In genomic region chr7:143444955-143445648, GRCm38 (mm10) we compare ENCODE assay signal across 8 mouse cellular contexts. TPM values are rescaled to one million over a fixed set of nuclear protein-coding genes. Genes with fewer than 3 reads are reported as not detected.
DNase-seq lines count a peak whose midpoint lies in the region; ATAC-seq lines count a peak whose summit lies in the region.

No protein-coding gene starts in this region.

- peak overlapping the region; percentile 41 for H3K4me3 ChIP-seq in kidney, embryonic 15.5 days (replicated peaks)
- H3K4me3 ChIP-seq in embryonic facial prominence, embryonic 14.5 days (ENCODE audit: low read depth, low read length) = peak overlapping the region; percentile 34
- peak overlapping the region; percentile 40 for H3K4me3 ChIP-seq in limb, embryonic 12.5 days (replicated peaks)
- H3K4me3 ChIP-seq in neural tube, embryonic 15.5 days (replicated peaks) = peak overlapping the region; percentile 39

- peak; percentile 24 for ATAC-seq in kidney, embryonic 15.5 days (replicated peaks; ENCODE audit: low FRiP score)
- 0 out of 2 replicates have a peak, but pooled peaks have one; percentile 13 for ATAC-seq in embryonic facial prominence, embryonic 14.5 days (ENCODE audit: low read depth)
- no peak for ATAC-seq in limb, embryonic 12.5 days (ENCODE audit: insufficient number of reproducible peaks, insufficient read depth, low FRiP score, low TSS enrichment, low read depth)
- ATAC-seq in neural tube, embryonic 15.5 days (ENCODE audit: low FRiP score) = peak; percentile 38; the same call in 1 of the 2 replicates
- no peak for ATAC-seq in erythroblast, adult 5-6 weeks (replicated peaks; ENCODE audit: low FRiP score, poor library complexity, severe bottlenecking)

- H3K4me2 ChIP-seq in kidney, embryonic 15.5 days = peak overlapping the region; percentile 80
- peak overlapping the region; percentile 67 for H3K4me2 ChIP-seq in embryonic facial prominence, embryonic 14.5 days (ENCODE audit: low read depth, low read length)
- peak overlapping the region; percentile 73 for H3K4me2 ChIP-seq in limb, embryonic 12.5 days
- H3K4me2 ChIP-seq in neural tube, embryonic 15.5 days = peak overlapping the region; percentile 72

- peaks cover 21% of the 10 kb centered on the region for H3K4me1 ChIP-seq in kidney, embryonic 15.5 days
- peaks cover 10% of the 10 kb centered on the region; the same call in 1 of the 2 replicates for H3K4me1 ChIP-seq in embryonic facial prominence, embryonic 14.5 days (ENCODE audit: control insufficient read depth, insufficient read depth, low read length)
- H3K4me1 ChIP-seq in limb, embryonic 12.5 days (replicated peaks) = peaks cover 24% of the 10 kb centered on the region
- peaks cover 23% of the 10 kb centered on the region for H3K4me1 ChIP-seq in neural tube, embryonic 15.5 days

- no peak for DNase-seq in kidney, postnatal 10 days
- DNase-seq in embryonic facial prominence, embryonic 14.5 days (ENCODE audit: low spot score) = no peak
- DNase-seq in spleen, postnatal 14 days (ENCODE audit: low spot score in 2 of 2) = no peak
- no peak for DNase-seq in frontal cortex, postnatal 36 days (ENCODE audit: low spot score in 2 of 2)

- no peaks in the 10 kb centered on the region for H3K9me3 ChIP-seq in kidney, embryonic 15.5 days (replicated peaks)
- no peaks in the 10 kb centered on the region for H3K9me3 ChIP-seq in embryonic facial prominence, embryonic 14.5 days (ENCODE audit: control insufficient read depth, low read length)
- H3K9me3 ChIP-seq in limb, embryonic 12.5 days = no peaks in the 10 kb centered on the region
- H3K9me3 ChIP-seq in neural tube, embryonic 15.5 days (replicated peaks) = no peaks in the 10 kb centered on the region

- peaks cover 50% of the 10 kb centered on the region for H3K27me3 ChIP-seq in kidney, embryonic 15.5 days
- peaks cover 40% of the 10 kb centered on the region for H3K27me3 ChIP-seq in embryonic facial prominence, embryonic 14.5 days (replicated peaks; ENCODE audit: control insufficient read depth, insufficient read depth, low read length)
- H3K27me3 ChIP-seq in limb, embryonic 12.5 days = peaks cover 70% of the 10 kb centered on the region
- H3K27me3 ChIP-seq in neural tube, embryonic 15.5 days (replicated peaks) = peaks cover 15% of the 10 kb centered on the region

- no peaks in the 10 kb centered on the region for H3K36me3 ChIP-seq in kidney, embryonic 15.5 days
- H3K36me3 ChIP-seq in embryonic facial prominence, embryonic 14.5 days (ENCODE audit: control insufficient read depth, insufficient read depth, low read length) = no peaks in the 10 kb centered on the region
- H3K36me3 ChIP-seq in limb, embryonic 12.5 days = no peaks in the 10 kb centered on the region
- H3K36me3 ChIP-seq in neural tube, embryonic 15.5 days = no peaks in the 10 kb centered on the region

- H3K9ac ChIP-seq in kidney, embryonic 15.5 days = peak overlapping the region; percentile 47; the same call in 1 of the 2 replicates
- H3K9ac ChIP-seq in embryonic facial prominence, embryonic 14.5 days (ENCODE audit: low read depth, low read length) = peak overlapping the region; percentile 64
- peak overlapping the region; percentile 69 for H3K9ac ChIP-seq in limb, embryonic 12.5 days (replicated peaks)
- H3K9ac ChIP-seq in neural tube, embryonic 15.5 days (replicated peaks) = peak overlapping the region; percentile 44

- 0 out of 2 replicates have a peak overlapping the region, but pooled peaks have one; percentile 10 for H3K27ac ChIP-seq in kidney, embryonic 15.5 days
- no peak overlapping the region for H3K27ac ChIP-seq in embryonic facial prominence, embryonic 14.5 days (replicated peaks; ENCODE audit: low read depth, low read length)
- 0 out of 2 replicates have a peak overlapping the region, but pooled peaks have one; percentile 41 for H3K27ac ChIP-seq in limb, embryonic 12.5 days
- 0 out of 2 replicates have a peak overlapping the region, but pooled peaks have one; percentile 33 for H3K27ac ChIP-seq in neural tube, embryonic 15.5 days (replicated peaks)

- 3% methylated on average over 55 of the region's 55 CpGs for WGBS in kidney, embryonic 15.5 days
- WGBS in embryonic facial prominence, embryonic 14.5 days = 5% methylated on average over 52 of the region's 55 CpGs
- WGBS in limb, embryonic 12.5 days = 3% methylated on average over 55 of the region's 55 CpGs
- under 1% methylated on average over 54 of the region's 55 CpGs for WGBS in neural tube, embryonic 15.5 days

RNA-seq across cellular contexts. Expression of gene Cdkn1c, which starts 15.7 kb away (rescaled TPM):
- polyA plus RNA-seq in kidney, embryonic 15.5 days (2015; fragmentation: Nextera tagmentation; extraction: Ambion mirVana) = 844 and 965 TPM in 2 replicates
- polyA plus RNA-seq in embryonic facial prominence, embryonic 14.5 days (2014; fragmentation: Nextera tagmentation; extraction: Ambion mirVana) = 2,410 and 2,543 TPM in 2 replicates
- polyA plus RNA-seq in limb, embryonic 12.5 days (2016; fragmentation: Nextera tagmentation; extraction: Ambion mirVana) = 1,371 and 1,459 TPM in 2 replicates
- 275 and 292 TPM in 2 replicates for polyA plus RNA-seq in neural tube, embryonic 15.5 days (2015; fragmentation: Nextera tagmentation; extraction: Ambion mirVana)
- total RNA-seq in erythroblast, adult 5-6 weeks (2015; ENCODE audit: low replicate concordance) = not detected in 2 replicates
- 0.09 TPM in 1 of 2 replicates, not detected in the other for total RNA-seq in erythroblast, adult 5-6 weeks (2017; ENCODE audit: low replicate concordance)

RNA-seq across cellular contexts. Expression of gene Slc22a18, which starts 28.4 kb away (rescaled TPM):
- 4.1 and 4.5 TPM in 2 replicates for polyA plus RNA-seq in kidney, embryonic 15.5 days (2015; fragmentation: Nextera tagmentation; extraction: Ambion mirVana)
- 2.5 and 2.8 TPM in 2 replicates for polyA plus RNA-seq in embryonic facial prominence, embryonic 14.5 days (2014; fragmentation: Nextera tagmentation; extraction: Ambion mirVana)
- 1.3 and 1.4 TPM in 2 replicates for polyA plus RNA-seq in limb, embryonic 12.5 days (2016; fragmentation: Nextera tagmentation; extraction: Ambion mirVana)
- polyA plus RNA-seq in neural tube, embryonic 15.5 days (2015; fragmentation: Nextera tagmentation; extraction: Ambion mirVana) = 0.61 and 2.0 TPM in 2 replicates
- total RNA-seq in erythroblast, adult 5-6 weeks (2015; ENCODE audit: low replicate concordance) = not detected in 2 replicates
- not detected in 2 replicates for total RNA-seq in erythroblast, adult 5-6 weeks (2017; ENCODE audit: low replicate concordance)

RNA-seq across cellular contexts. Expression of gene Phlda2, which starts 57.8 kb away (rescaled TPM):
- 8.4 and 10.8 TPM in 2 replicates for polyA plus RNA-seq in kidney, embryonic 15.5 days (2015; fragmentation: Nextera tagmentation; extraction: Ambion mirVana)
- polyA plus RNA-seq in embryonic facial prominence, embryonic 14.5 days (2014; fragmentation: Nextera tagmentation; extraction: Ambion mirVana) = 6.3 and 8.0 TPM in 2 replicates
- polyA plus RNA-seq in limb, embryonic 12.5 days (2016; fragmentation: Nextera tagmentation; extraction: Ambion mirVana) = 13.8 and 19.2 TPM in 2 replicates
- polyA plus RNA-seq in neural tube, embryonic 15.5 days (2015; fragmentation: Nextera tagmentation; extraction: Ambion mirVana) = 1.0 and 1.3 TPM in 2 replicates
- not detected in 2 replicates for total RNA-seq in erythroblast, adult 5-6 weeks (2015; ENCODE audit: low replicate concordance)
- total RNA-seq in erythroblast, adult 5-6 weeks (2017; ENCODE audit: low replicate concordance) = not detected in 2 replicates

Comparison
In these comparisons a context has a peak if more than half of its experiments do, and no peak if none do; other contexts are left out.
1. ATAC-seq: peak in kidney, embryonic 15.5 days (single experiment), embryonic facial prominence, embryonic 14.5 days (single experiment) and neural tube, embryonic 15.5 days (single experiment); none in limb, embryonic 12.5 days (single experiment) and erythroblast, adult 5-6 weeks (single experiment).
2. Peak in every context shown above with its lines, with median percentiles within 50 percentile points of each other: H3K4me2 ChIP-seq, H3K4me3 ChIP-seq and H3K9ac ChIP-seq.